In the genomic region with DNA sequence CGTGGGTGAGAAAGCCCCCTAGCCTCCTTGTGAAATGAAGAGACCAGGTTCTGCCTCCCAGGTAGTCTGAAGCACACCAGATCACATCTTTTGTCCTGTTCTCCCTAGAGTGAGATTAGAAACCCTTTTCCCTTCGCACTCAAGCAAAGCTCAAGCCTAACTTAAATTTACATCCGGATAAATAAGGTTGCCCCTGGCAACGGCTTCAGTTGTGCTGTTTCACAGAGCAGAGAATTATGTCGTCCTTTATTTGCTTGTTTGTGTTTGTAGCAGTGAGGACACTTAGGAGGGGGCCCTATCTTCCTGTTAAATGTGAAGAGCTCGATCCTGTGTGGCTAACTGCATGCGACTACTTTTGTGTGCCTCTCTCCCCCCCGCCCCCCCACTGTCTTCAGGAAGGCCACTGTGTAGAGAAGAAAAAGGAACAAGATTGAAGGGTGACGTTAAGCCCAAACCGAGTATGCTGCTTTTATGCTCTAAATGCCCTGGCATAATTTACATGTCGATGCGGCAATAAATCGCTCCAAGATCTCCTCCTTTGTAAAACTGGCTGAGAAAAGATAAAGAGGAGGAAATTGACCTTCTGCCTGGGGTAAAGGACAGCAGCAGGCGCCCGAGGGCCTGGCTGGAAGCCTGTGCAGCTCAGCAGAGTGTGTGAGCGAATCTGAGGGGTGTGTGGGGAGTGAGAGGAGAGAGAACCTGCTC, we compare ENCODE assay signal across 8 mouse cellular contexts.
DNase-seq lines count a peak whose midpoint lies in the region; ATAC-seq and TF ChIP-seq lines count a peak whose summit lies in the region.

No protein-coding gene starts in this region.

- no peaks in the 10 kb centered on the region for H3K27me3 ChIP-seq in hindbrain, embryonic 11.5 days (ENCODE audit: control insufficient read depth, insufficient read depth, low read length)
- no peaks in the 10 kb centered on the region for H3K27me3 ChIP-seq in limb, embryonic 14.5 days (ENCODE audit: control insufficient read depth, insufficient read depth, low read length)

- no peak overlapping the region for H3K4me3 ChIP-seq in hindbrain, embryonic 11.5 days (ENCODE audit: low read depth, low read length)
- H3K4me3 ChIP-seq in limb, embryonic 14.5 days (replicated peaks; ENCODE audit: low read length): no peak overlapping the region

- H3K4me1 ChIP-seq in hindbrain, embryonic 11.5 days (replicated peaks; ENCODE audit: control insufficient read depth, insufficient read depth, low read length): peaks cover 25% of the 10 kb centered on the region
- H3K4me1 ChIP-seq in limb, embryonic 14.5 days (ENCODE audit: control insufficient read depth, insufficient read depth, low read length): peaks cover 18% of the 10 kb centered on the region

- H3K4me2 ChIP-seq in hindbrain, embryonic 11.5 days (replicated peaks; ENCODE audit: low read depth, low read length): peak overlapping the region; percentile 2
- H3K4me2 ChIP-seq in limb, embryonic 14.5 days (replicated peaks; ENCODE audit: low read depth, low read length, severe bottlenecking): no peak overlapping the region

- H3K9me3 ChIP-seq in hindbrain, embryonic 11.5 days (ENCODE audit: control insufficient read depth, low read length): no peaks in the 10 kb centered on the region
- H3K9me3 ChIP-seq in limb, embryonic 14.5 days (ENCODE audit: control insufficient read depth, low read length): no peaks in the 10 kb centered on the region

- H3K36me3 ChIP-seq in hindbrain, embryonic 11.5 days (ENCODE audit: control insufficient read depth, insufficient read depth, low read length): no peaks in the 10 kb centered on the region
- no peaks in the 10 kb centered on the region for H3K36me3 ChIP-seq in limb, embryonic 14.5 days (ENCODE audit: control insufficient read depth, insufficient read depth, low read length)

- peak; percentile 59 for ATAC-seq in hindbrain, embryonic 11.5 days (ENCODE audit: low FRiP score)
- no peak for ATAC-seq in limb, embryonic 14.5 days (ENCODE audit: low FRiP score, low read depth)
- ATAC-seq in megakaryocyte progenitor cell, adult 5-6 weeks (replicated peaks; ENCODE audit: poor library complexity): no peak

- TF ChIP-seq POLR2A in limb, embryonic 14.5 days (IDR thresholded peaks at IDR 0.05; ENCODE audit: borderline replicate concordance, extremely low read depth, insufficient read depth, insufficient read length): no peak

- H3K9ac ChIP-seq in hindbrain, embryonic 11.5 days (ENCODE audit: low read depth, low read length): no peak overlapping the region
- peak overlapping the region; percentile 13; the same call in 1 of the 2 replicates for H3K9ac ChIP-seq in limb, embryonic 14.5 days (ENCODE audit: low read depth, low read length, severe bottlenecking)

- DNase-seq in heart, adult 18-20 months: peak; percentile 15 to 28
- no peak for DNase-seq in heart, postnatal 4 days
- DNase-seq in cerebellum, adult 9-10 months: peak; percentile 72
- peak; percentile 41 for DNase-seq in hindbrain, embryonic 11.5 days (ENCODE audit: low spot score)
- no peak for DNase-seq in limb, embryonic 14.5 days (ENCODE audit: low spot score)
- no peak for DNase-seq in spleen, postnatal 36 days (ENCODE audit: low spot score in 2 of 2)
- DNase-seq in thymus, postnatal 14 days: no peak

- WGBS in hindbrain, embryonic 11.5 days: 11% methylated on average over 16 of the region's 16 CpGs
- WGBS in limb, embryonic 14.5 days: 15% methylated on average over 16 of the region's 16 CpGs

- H3K27ac ChIP-seq in hindbrain, embryonic 11.5 days (ENCODE audit: low read depth, low read length): peak overlapping the region; percentile 63
- no peak overlapping the region for H3K27ac ChIP-seq in limb, embryonic 14.5 days (replicated peaks; ENCODE audit: low read depth, low read length)

Comparison
In these comparisons a context has a peak if more than half of its experiments do, and no peak if none do; other contexts are left out.
1. DNase-seq: peak in heart, adult 18-20 months (2 of 2), cerebellum, adult 9-10 months (single experiment) and hindbrain, embryonic 11.5 days (single experiment); none in heart, postnatal 4 days (single experiment), limb, embryonic 14.5 days (single experiment), spleen, postnatal 36 days (0 of 2) and thymus, postnatal 14 days (single experiment).